Mouse (Mus musculus) liver, postnatal 0 days (tissue): ENCODE measurements around the gene Trmt5. TPM values are rescaled to one million over a fixed set of nuclear protein-coding genes. Genes with fewer than 3 reads are reported as not detected.

Experiments used
- ATAC-seq: fragments of 200-750 bp; cut with Nextera tagmentation; 2 replicates; pipeline ENCODE4 v1.8.0; 2017; ENCODE audit warnings: mild to moderate bottlenecking, moderate library complexity
- DNase-seq: peaks from one replicate; pipeline ENCODE4 v3.0.0-alpha.2; 2016
- H3K27ac ChIP-seq: fragments of 300-500 bp; sonication (generic); 2 replicates; pipeline ENCODE4 v1.5.1; 2014; ENCODE audit warnings: antibody characterized with exemption, moderate library complexity, mild to moderate bottlenecking, low read depth
- H3K27me3 ChIP-seq: fragments of 300-500 bp; sonication (generic); 2 replicates; pipeline ENCODE4 v1.6.1; 2014; ENCODE audit warnings: low read length, control low read depth, mixed read lengths; ENCODE audit not compliant: insufficient read depth
- H3K36me3 ChIP-seq: fragments of 300-500 bp; sonication (generic); replicated peaks from 2 replicates; pipeline ENCODE4 v1.6.1; 2014; ENCODE audit warnings: mild to moderate bottlenecking, control low read depth, low read length, moderate library complexity, mixed read lengths; ENCODE audit not compliant: insufficient read depth
- H3K4me1 ChIP-seq: fragments of 300-500 bp; sonication (generic); 2 replicates; pipeline ENCODE4 v1.6.1; 2014; ENCODE audit warnings: antibody characterized with exemption, mild to moderate bottlenecking, control low read depth; ENCODE audit not compliant: insufficient read depth
- H3K4me2 ChIP-seq: fragments of 300-500 bp; sonication (generic); 2 replicates; pipeline ENCODE4 v1.6.1; 2014; ENCODE audit warnings: low read depth, mild to moderate bottlenecking, low read length, moderate library complexity, mixed read lengths
- H3K4me3 ChIP-seq: fragments of 300-500 bp; sonication (generic); 2 replicates; pipeline ENCODE4 v1.5.1; 2014; ENCODE audit warnings: low read depth, low read length
- H3K9ac ChIP-seq: fragments of 300-500 bp; sonication (generic); replicated peaks from 2 replicates; pipeline ENCODE4 v1.6.1; 2014; ENCODE audit warnings: mild to moderate bottlenecking, moderate library complexity
- H3K9me3 ChIP-seq: fragments of 300-500 bp; sonication (generic); 2 replicates; pipeline ENCODE4 v1.6.1; 2016; ENCODE audit warnings: mild to moderate bottlenecking, control low read depth, low read length, mixed read lengths
- CTCF ChIP-seq: sonication (generic); IDR thresholded peaks from 2 replicates; pipeline ENCODE4 v1.5.1; 2016; ENCODE audit warnings: antibody characterized with exemption, low read depth
- EP300 ChIP-seq: IDR thresholded peaks from 2 replicates; pipeline ENCODE4 v1.6.1; 2016; ENCODE audit warnings: antibody characterized with exemption, low read depth, mild to moderate bottlenecking
- WGBS: fragments of 180-500 bp; shearing (Covaris S2); extraction: QIAGEN DNeasy Blood & Tissue Kit; methylation state at CpG from one replicate; pipeline ENCODE4 v1.1.7; 2014; ENCODE audit not compliant: insufficient replicate concordance; 5-methylcytosine and 5-hydroxymethylcytosine counted together
- polyA plus RNA-seq: library from polyadenylated mRNA; unstranded; fragments of >200 nt; fragmentation: Nextera tagmentation; extraction: Ambion mirVana; gene quantifications from 2 replicates; pipeline ENCODE4 v1.2.1, GENCODE M21; 2015

The Trmt5 gene
- polyA plus RNA-seq, 1 experiment from 2014 or later, result 4.7 TPM

DNA sequence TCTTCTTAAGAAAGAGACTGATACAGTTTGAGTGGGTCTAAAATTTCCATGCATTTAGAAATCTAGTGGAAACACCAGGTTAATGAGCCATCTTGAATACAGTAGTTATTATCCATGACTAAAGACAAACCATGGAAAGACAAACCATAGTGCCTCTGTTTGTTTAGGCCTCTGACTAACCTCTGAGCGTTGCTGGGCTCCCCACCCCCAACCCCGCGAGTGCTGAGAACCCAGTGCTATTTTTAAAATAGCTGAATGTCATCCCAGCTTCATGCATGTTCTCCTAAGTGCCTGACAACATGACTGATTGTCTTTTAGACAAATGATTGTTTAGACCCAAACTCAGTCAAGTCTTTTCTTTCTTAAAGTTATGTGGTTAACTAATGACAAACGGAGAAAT lies 39.1 kb upstream of the Trmt5 start:
- no peaks in the 10 kb centered on the region for H3K4me1 ChIP-seq
- no peak overlapping the region for H3K27ac ChIP-seq
- H3K27me3 ChIP-seq, result no peaks in the 10 kb centered on the region
- 20% methylated on average over 4 of the region's 4 CpGs for WGBS
- no peak overlapping the region for H3K4me2 ChIP-seq
- TF ChIP-seq EP300 (no peak), CTCF (no peak)
- H3K4me3 ChIP-seq, result no peak overlapping the region
- H3K36me3 ChIP-seq, result no peaks in the 10 kb centered on the region
- H3K9ac ChIP-seq, result no peak overlapping the region
- no peak for DNase-seq
- no peaks in the 10 kb centered on the region for H3K9me3 ChIP-seq
- no peak for ATAC-seq

DNA sequence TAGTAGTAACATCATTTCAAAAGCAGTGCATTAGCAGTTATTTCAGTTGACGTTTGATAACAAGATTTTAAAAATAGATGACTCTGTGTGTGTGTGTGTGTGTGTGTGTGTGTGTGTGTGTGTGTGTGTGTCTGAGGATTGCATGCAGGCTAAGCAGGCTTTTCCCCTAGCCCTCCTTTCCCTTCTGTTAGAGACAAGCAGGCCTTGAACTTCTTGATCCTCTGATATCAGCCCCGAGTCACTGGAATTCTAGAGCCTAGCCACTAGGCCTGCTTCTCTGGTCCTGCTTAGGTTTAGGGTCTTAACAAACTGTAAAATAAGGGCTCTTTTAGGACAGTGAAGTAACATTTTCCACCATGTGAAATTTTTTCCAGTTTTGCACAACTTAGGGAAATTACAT lies 38.7 kb upstream of the Trmt5 start:
- H3K27me3 ChIP-seq, result no peaks in the 10 kb centered on the region
- no peak overlapping the region for H3K4me3 ChIP-seq
- WGBS, result 27% methylated on average over 2 of the region's 2 CpGs
- H3K9me3 ChIP-seq, result no peaks in the 10 kb centered on the region
- no peak for TF ChIP-seq CTCF
- TF ChIP-seq EP300, result no peak
- no peaks in the 10 kb centered on the region for H3K4me1 ChIP-seq
- DNase-seq (no peak), ATAC-seq (no peak)
- H3K27ac ChIP-seq, result no peak overlapping the region
- no peak overlapping the region for H3K9ac ChIP-seq
- no peak overlapping the region for H3K4me2 ChIP-seq
- H3K36me3 ChIP-seq, result no peaks in the 10 kb centered on the region

DNA sequence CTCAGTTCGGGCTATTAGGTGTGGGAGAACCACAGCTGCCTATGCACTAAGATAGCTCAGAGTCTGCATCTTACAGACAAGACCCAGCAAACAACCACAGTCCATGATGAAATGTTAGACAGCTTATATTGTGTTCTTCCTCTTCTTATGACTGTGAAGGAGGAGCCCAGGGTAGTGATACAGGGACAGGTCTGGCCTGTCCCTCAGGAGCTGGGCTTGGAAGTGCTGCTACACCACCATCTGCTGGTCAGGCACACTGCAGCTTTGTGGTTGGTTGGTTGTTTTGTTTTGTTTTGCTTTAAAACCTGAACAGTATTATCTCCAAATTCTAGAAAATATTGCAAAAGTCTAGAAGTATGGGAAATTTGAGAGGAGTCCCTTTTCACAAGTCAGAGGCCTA lies 38.2 kb upstream of the Trmt5 start:
- 58% methylated on average over 1 of the region's 1 CpGs for WGBS
- no peak for DNase-seq
- ATAC-seq, result peak; percentile 45
- no peak overlapping the region for H3K9ac ChIP-seq
- H3K9me3 ChIP-seq, result no peaks in the 10 kb centered on the region
- no peak overlapping the region for H3K27ac ChIP-seq
- no peaks in the 10 kb centered on the region for H3K36me3 ChIP-seq
- no peak overlapping the region for H3K4me3 ChIP-seq
- TF ChIP-seq CTCF, result peak; percentile 48
- TF ChIP-seq EP300, result no peak
- H3K4me1 ChIP-seq, result no peaks in the 10 kb centered on the region
- no peaks in the 10 kb centered on the region for H3K27me3 ChIP-seq
- H3K4me2 ChIP-seq, result no peak overlapping the region

DNA sequence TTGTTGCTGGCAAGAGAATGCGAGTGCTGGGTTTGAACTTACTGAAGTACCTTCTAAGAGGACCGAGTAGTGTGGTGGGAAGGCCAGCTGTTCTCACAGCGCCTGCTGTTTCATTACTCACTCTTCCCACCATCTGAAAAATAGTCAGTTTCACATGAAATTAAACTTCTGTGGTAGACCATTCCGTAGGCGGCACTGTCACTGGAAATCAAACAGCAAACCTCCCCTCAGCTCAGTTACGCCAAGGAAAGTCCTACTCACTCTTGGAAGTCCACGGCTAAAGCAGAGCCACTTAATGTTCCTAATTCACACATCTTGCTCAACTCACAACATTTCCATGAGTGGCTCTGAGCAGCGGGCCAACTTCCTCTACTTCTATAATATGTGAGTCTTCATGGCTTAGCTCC lies 37.7 kb upstream of the Trmt5 start:
- no peak overlapping the region for H3K4me3 ChIP-seq
- no peaks in the 10 kb centered on the region for H3K27me3 ChIP-seq
- H3K27ac ChIP-seq, result no peak overlapping the region
- no peak for ATAC-seq
- DNase-seq, result no peak
- no peak overlapping the region for H3K4me2 ChIP-seq
- no peaks in the 10 kb centered on the region for H3K4me1 ChIP-seq
- 79% methylated on average over 8 of the region's 8 CpGs for WGBS
- TF ChIP-seq CTCF, result no peak
- no peak for TF ChIP-seq EP300
- H3K9ac ChIP-seq, result no peak overlapping the region
- H3K36me3 ChIP-seq, result no peaks in the 10 kb centered on the region
- no peaks in the 10 kb centered on the region for H3K9me3 ChIP-seq

DNA sequence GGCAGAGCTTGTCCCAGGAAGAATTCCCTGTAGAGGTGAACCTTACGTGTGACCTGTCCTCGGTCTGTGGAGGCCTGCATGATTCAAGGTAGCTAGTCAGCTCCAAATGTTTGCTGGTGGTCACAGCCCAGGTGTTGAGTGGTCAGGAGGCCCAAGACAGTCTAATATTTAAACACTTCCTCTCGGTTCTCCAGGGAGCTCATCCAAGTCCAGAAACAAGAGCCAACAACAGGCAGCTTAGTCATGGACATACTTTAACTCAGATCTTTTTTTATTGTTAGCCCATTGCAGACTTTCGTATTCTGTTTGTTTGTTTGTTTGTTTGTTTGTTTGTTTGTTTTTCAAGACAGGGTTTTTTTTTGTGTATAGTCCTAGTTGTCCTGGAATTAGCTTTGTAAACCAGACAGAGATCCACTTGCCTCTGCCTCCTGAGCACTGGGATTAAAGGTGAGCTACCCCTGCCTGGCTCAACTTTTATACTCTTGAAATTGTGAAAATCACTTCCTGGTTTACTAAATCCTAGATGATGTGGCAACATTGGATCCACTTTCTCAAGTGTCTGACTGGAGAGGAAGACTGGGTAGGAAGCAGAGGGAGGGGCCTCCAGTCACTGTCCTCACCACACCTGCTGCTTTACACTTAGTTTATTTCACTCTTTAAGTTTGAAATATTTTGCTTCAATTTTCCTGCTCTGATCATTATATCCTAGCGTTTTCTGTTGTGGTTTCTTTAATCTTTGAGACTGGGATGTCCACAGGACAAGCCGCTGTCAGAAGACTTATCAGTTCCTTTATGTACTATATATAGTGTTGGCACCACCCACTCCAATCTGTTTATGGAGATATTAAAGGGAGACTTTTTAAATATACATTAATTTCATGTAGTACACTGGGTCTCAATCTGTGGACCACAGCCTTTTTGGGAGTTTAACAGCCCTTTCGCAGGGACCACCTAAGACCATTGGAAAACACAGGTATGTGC lies 31.5 kb upstream of the Trmt5 start:
- Histone ChIP-seq H3K4me2 (no peak overlapping the region), H3K4me1 (no peaks in the 10 kb centered on the region), H3K27me3 (no peaks in the 10 kb centered on the region), H3K4me3 (no peak overlapping the region), H3K9ac (no peak overlapping the region), H3K36me3 (no peaks in the 10 kb centered on the region), H3K9me3 (no peaks in the 10 kb centered on the region), H3K27ac (no peak overlapping the region)
- ATAC-seq (no peak), DNase-seq (no peak)
- TF ChIP-seq EP300 (no peak), CTCF (no peak)
- WGBS, result 73% methylated on average over 7 of the region's 7 CpGs

DNA sequence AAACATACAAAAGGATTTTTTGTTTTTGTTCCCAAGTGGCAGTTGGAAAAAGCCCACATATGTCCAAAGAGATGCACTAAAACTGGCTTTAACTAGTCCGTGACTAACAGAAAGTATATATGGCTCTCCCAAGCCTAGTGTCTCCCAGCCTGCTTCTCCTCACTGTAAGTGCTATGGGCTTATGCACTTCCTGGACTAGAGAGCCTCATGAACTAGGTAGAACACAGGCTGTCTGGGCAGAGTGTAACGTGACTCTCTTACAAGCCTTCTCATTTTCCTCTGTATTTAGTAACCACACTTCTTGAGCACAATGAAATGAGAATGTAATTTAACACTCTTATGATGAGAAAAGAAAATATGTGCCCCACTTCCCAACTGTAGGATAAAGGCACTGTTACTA lies 22.2 kb upstream of the Trmt5 start:
- ATAC-seq, result no peak
- Histone ChIP-seq H3K36me3 (no peaks in the 10 kb centered on the region), H3K4me3 (no peak overlapping the region), H3K27me3 (no peaks in the 10 kb centered on the region), H3K4me1 (no peaks in the 10 kb centered on the region), H3K9ac (no peak overlapping the region), H3K4me2 (no peak overlapping the region), H3K27ac (no peak overlapping the region), H3K9me3 (no peaks in the 10 kb centered on the region)
- TF ChIP-seq CTCF (no peak), EP300 (no peak)
- no peak for DNase-seq
- 84% methylated on average over 2 of the region's 2 CpGs for WGBS
